Mouse (Mus musculus) embryonic facial prominence, embryonic 11.5 days (tissue): ENCODE data around the gene Gm33543. TPM values are rescaled to one million over a fixed set of nuclear protein-coding genes. Genes with fewer than 3 reads are reported as not detected.

Experiments used
- ATAC-seq: fragments of 200-750 bp; cut with Nextera tagmentation; replicated peaks from 2 replicates; pipeline ENCODE4 v1.8.0; 2017; ENCODE audit warnings: low read depth; ENCODE audit not compliant: insufficient number of reproducible peaks, low FRiP score, low TSS enrichment
- DNase-seq: peaks from one replicate; pipeline ENCODE4 v3.0.0-alpha.2; 2015; ENCODE audit warnings: low spot score
- H3K27ac ChIP-seq: fragments of 300-500 bp; sonication (generic); replicated peaks from 2 replicates; pipeline ENCODE4 v1.5.1; 2014; ENCODE audit warnings: mild to moderate bottlenecking, low read depth, low read length, control low read depth
- H3K27me3 ChIP-seq: fragments of 300-500 bp; sonication (generic); 2 replicates; pipeline ENCODE4 v1.6.1; 2014; ENCODE audit warnings: mild to moderate bottlenecking, low read length, moderate library complexity, mixed read lengths; ENCODE audit not compliant: control insufficient read depth, insufficient read depth
- H3K36me3 ChIP-seq: fragments of 300-500 bp; sonication (generic); replicated peaks from 2 replicates; pipeline ENCODE4 v1.6.1; 2014; ENCODE audit warnings: low read depth, mild to moderate bottlenecking, low read length, moderate library complexity, mixed read lengths; ENCODE audit not compliant: control insufficient read depth, insufficient read depth
- H3K4me1 ChIP-seq: fragments of 300-500 bp; sonication (generic); 2 replicates; pipeline ENCODE4 v1.6.1; 2014; ENCODE audit warnings: low read length, mixed read lengths; ENCODE audit not compliant: control insufficient read depth, insufficient read depth
- H3K4me2 ChIP-seq: fragments of 300-500 bp; sonication (generic); 2 replicates; pipeline ENCODE4 v1.6.1; 2014; ENCODE audit warnings: low read depth, mild to moderate bottlenecking, control low read depth, low read length, moderate library complexity
- H3K4me3 ChIP-seq: fragments of 300-500 bp; sonication (generic); 2 replicates; pipeline ENCODE4 v1.5.1; 2014; ENCODE audit warnings: low read depth, low read length, control low read depth
- H3K9ac ChIP-seq: fragments of 300-500 bp; sonication (generic); replicated peaks from 2 replicates; pipeline ENCODE4 v1.6.1; 2014; ENCODE audit warnings: mild to moderate bottlenecking, control low read depth, low read length
- H3K9me3 ChIP-seq: fragments of 300-500 bp; sonication (generic); replicated peaks from 2 replicates; pipeline ENCODE4 v1.6.1; 2016; ENCODE audit warnings: mild to moderate bottlenecking, low read length, inconsistent platforms, mixed read lengths; ENCODE audit not compliant: control insufficient read depth
- WGBS: fragments of 180-500 bp; shearing (Covaris S2); extraction: QIAGEN DNeasy Blood & Tissue Kit; methylation state at CpG from one replicate; pipeline ENCODE4 v1.1.7; 2014; 5-methylcytosine and 5-hydroxymethylcytosine counted together
- polyA plus RNA-seq: library from polyadenylated mRNA; unstranded; fragments of >200 nt; fragmentation: Nextera tagmentation; extraction: Ambion mirVana; gene quantifications from 2 replicates; pipeline ENCODE4 v1.2.1, GENCODE M21; 2014

Gm33543 gene
- polyA plus RNA-seq, 1 experiment from 2014 or later, result not detected

GRCm38 (mm10) chr10:95868348-95868747, 25.6 kb upstream of the Gm33543 start:
- WGBS, result 61% methylated on average over 6 of the region's 6 CpGs
- no peaks in the 10 kb centered on the region for H3K27me3 ChIP-seq
- ATAC-seq, result no peak
- H3K9me3 ChIP-seq, result no peaks in the 10 kb centered on the region
- DNase-seq, result no peak
- no peaks in the 10 kb centered on the region for H3K36me3 ChIP-seq
- H3K4me3 ChIP-seq, result no peak overlapping the region
- no peak overlapping the region for H3K27ac ChIP-seq
- H3K4me2 ChIP-seq, result no peak overlapping the region
- no peaks in the 10 kb centered on the region for H3K4me1 ChIP-seq
- no peak overlapping the region for H3K9ac ChIP-seq

- no peaks in the 10 kb centered on the region for H3K9me3 ChIP-seq
- no peak overlapping the region for H3K4me2 ChIP-seq
- DNase-seq (no peak), ATAC-seq (no peak)
- H3K27ac ChIP-seq, result no peak overlapping the region
- no peak overlapping the region for H3K9ac ChIP-seq
- no peaks in the 10 kb centered on the region for H3K36me3 ChIP-seq
- WGBS, result 82% methylated on average over 2 of the region's 2 CpGs
- H3K4me1 ChIP-seq, result no peaks in the 10 kb centered on the region
- H3K4me3 ChIP-seq, result no peak overlapping the region
- no peaks in the 10 kb centered on the region for H3K27me3 ChIP-seq
Measured at GRCm38 (mm10) chr10:95867596-95867995, 24.9 kb upstream of the Gm33543 start.

GRCm38 (mm10) chr10:95864349-95865124, 21.8 kb upstream of the Gm33543 start:
- H3K4me1 ChIP-seq, result no peaks in the 10 kb centered on the region
- no peak overlapping the region for H3K4me2 ChIP-seq
- H3K27ac ChIP-seq, result no peak overlapping the region
- no peaks in the 10 kb centered on the region for H3K36me3 ChIP-seq
- no peaks in the 10 kb centered on the region for H3K27me3 ChIP-seq
- H3K9ac ChIP-seq, result no peak overlapping the region
- DNase-seq (peak; percentile 44), ATAC-seq (no peak)
- H3K9me3 ChIP-seq, result no peaks in the 10 kb centered on the region
- WGBS, result 42% methylated on average over 11 of the region's 11 CpGs
- H3K4me3 ChIP-seq, result no peak overlapping the region

DNA sequence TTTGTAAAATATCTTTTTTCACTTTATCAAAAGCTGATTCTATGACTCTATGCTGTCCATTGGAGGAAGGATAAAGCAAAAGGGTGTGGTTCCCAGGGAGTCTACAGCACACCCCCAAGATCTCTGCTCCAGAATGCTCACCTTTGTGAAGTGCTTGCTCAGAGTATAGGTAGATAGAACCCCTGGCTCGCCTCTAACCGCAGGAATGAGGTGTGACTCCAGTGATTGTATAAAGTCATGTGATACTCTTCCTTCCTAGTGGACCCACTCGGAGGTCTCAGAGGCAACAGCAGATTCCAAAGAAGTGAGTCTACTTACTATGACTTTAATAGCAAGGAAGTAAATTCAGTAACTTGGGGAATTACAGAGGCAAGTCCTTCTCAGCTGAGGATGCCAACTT, 19.9 kb upstream of the Gm33543 start:
- DNase-seq, result no peak
- Histone ChIP-seq H3K4me2 (no peak overlapping the region), H3K27me3 (no peaks in the 10 kb centered on the region), H3K4me3 (no peak overlapping the region), H3K9ac (no peak overlapping the region), H3K9me3 (no peaks in the 10 kb centered on the region), H3K36me3 (no peaks in the 10 kb centered on the region), H3K4me1 (no peaks in the 10 kb centered on the region), H3K27ac (no peak overlapping the region)
- no peak for ATAC-seq
- WGBS, result 77% methylated on average over 3 of the region's 3 CpGs

GRCm38 (mm10) chr10:95858164-95858563, 15.4 kb upstream of the Gm33543 start:
- no peak overlapping the region for H3K4me2 ChIP-seq
- no peak overlapping the region for H3K9ac ChIP-seq
- H3K27ac ChIP-seq, result no peak overlapping the region
- WGBS, result 21% methylated on average over 2 of the region's 2 CpGs
- no peaks in the 10 kb centered on the region for H3K27me3 ChIP-seq
- no peak overlapping the region for H3K4me3 ChIP-seq
- H3K9me3 ChIP-seq, result no peaks in the 10 kb centered on the region
- DNase-seq (peak; percentile 78), ATAC-seq (no peak)
- H3K4me1 ChIP-seq, result no peaks in the 10 kb centered on the region
- H3K36me3 ChIP-seq, result no peaks in the 10 kb centered on the region

DNA sequence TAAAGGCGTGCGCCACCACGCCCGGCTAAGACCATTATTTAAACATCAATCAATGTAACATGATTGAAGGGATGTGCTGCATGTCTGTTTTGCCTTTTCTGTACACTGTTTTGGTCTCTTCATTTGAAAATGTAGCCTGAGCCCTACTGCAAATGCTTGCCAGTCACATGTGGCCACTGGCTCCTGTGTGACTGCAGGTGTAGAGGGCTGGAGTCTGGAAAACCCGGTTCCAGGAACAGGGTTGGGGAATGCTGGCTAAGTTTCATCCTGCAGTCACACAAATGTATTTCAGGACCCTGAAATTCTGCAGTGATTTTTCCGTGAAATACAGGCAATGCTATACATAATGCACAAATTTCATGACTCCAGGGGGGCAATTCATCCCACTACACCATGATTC, 12.7 kb upstream of the Gm33543 start:
- Histone ChIP-seq H3K9ac (no peak overlapping the region), H3K4me1 (no peaks in the 10 kb centered on the region), H3K36me3 (no peaks in the 10 kb centered on the region), H3K27me3 (no peaks in the 10 kb centered on the region), H3K9me3 (no peaks in the 10 kb centered on the region), H3K27ac (no peak overlapping the region), H3K4me2 (no peak overlapping the region), H3K4me3 (no peak overlapping the region)
- no peak for ATAC-seq
- no peak for DNase-seq
- WGBS, result 94% methylated on average over 6 of the region's 6 CpGs

DNA sequence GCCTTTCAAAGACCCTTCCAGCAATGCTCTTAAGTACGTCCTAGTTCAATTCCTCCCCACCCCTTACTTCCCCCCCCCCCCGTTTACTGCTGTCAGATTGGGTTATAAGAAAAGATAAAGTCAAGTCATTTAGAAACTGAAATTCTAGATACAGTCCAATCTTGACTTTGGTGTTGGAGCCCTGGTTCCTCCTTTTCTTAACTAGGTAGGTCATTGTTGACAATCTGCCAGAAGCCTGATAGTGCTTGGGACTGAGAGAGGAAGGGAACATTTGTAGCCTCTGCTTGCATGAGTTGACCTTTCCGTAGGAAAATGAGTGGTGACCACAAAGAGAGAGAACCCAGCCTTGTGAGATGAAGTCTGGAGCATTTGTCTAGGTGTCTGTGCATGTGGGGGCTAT, 7.8 kb upstream of the Gm33543 start:
- Histone ChIP-seq H3K4me3 (no peak overlapping the region), H3K27me3 (no peaks in the 10 kb centered on the region), H3K4me1 (no peaks in the 10 kb centered on the region), H3K9me3 (no peaks in the 10 kb centered on the region), H3K9ac (no peak overlapping the region), H3K4me2 (no peak overlapping the region), H3K27ac (no peak overlapping the region), H3K36me3 (no peaks in the 10 kb centered on the region)
- DNase-seq (no peak), ATAC-seq (no peak)
- WGBS, result 80% methylated on average over 3 of the region's 3 CpGs

GRCm38 (mm10) chr10:95846739-95847138, 4.0 kb upstream of the Gm33543 start:
- H3K36me3 ChIP-seq, result no peaks in the 10 kb centered on the region
- H3K4me1 ChIP-seq, result no peaks in the 10 kb centered on the region
- no peak for ATAC-seq
- H3K4me2 ChIP-seq, result no peak overlapping the region
- WGBS, result 83% methylated on average over 3 of the region's 3 CpGs
- no peak for DNase-seq
- H3K9ac ChIP-seq, result no peak overlapping the region
- H3K27me3 ChIP-seq, result no peaks in the 10 kb centered on the region
- no peak overlapping the region for H3K4me3 ChIP-seq
- no peak overlapping the region for H3K27ac ChIP-seq
- H3K9me3 ChIP-seq, result no peaks in the 10 kb centered on the region
